Mouse (Mus musculus): Measurements from ENCODE around the gene Cend1. TPM values are rescaled to one million over a fixed set of nuclear protein-coding genes. Genes with fewer than 3 reads are reported as not detected.

Gene Cend1
- total and polyA plus RNA-seq, 2 experiments from 2014 or later, result 0.27 to 1.8 TPM

DNA sequence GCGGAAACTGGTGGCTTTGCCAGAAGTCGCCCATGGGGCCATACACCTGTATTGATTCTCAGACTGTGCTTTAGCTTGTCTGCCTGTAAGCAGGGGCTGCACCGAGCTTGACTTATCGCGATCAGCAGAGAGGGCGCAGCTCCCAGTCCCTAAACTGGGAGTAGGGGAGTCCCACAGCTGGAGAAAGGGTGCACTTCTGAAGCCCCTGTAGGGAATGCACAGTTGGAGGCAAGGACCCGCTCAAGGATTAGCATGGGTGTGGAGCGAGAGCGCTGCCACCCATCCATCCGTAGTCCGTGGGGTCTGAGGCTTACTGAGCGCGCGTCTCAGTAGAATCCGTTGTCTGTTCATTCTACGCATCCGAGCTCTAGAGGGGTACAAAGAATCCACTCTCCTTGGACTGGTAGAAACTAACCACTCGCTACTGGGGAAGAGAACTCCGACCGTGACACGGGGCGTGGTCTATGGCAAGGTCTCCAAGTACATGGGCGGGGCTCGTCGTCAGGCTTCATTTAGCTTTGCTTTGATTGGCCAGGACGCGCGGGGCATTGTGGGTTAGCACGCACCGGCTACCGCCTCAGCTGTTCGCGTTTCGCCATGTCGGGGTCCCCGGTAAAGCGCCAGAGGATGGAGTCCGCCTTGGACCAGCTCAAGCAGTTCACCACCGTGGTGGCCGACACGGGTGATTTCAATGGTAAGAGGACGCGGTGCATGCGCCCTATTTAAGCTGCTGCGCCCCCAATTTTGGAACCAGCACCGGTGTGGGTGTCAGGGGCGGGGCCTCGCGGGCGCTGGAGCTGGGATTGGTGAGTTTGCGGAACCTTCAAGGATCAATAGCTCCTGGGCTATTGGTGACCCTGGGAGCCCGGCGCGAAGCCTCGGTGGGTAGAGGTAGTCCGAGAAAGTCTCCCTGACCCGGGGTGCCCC is 37.4 kb downstream of the Cend1 start, which contains the start of gene Taldo1:
TSS of gene Taldo1 (plus strand) at position 575 of the 927 bp plus-strand sequence.
- peaks cover 17% of the 10 kb centered on the region for H3K36me3 ChIP-seq (replicated peaks; ENCODE audit: control insufficient read depth, insufficient read depth, low read length)
- peak within 1 kb of the TSS; percentile 98 for H3K4me2 ChIP-seq (ENCODE audit: low read depth, low read length)
- no peak for TF ChIP-seq CTCF (IDR thresholded peaks at IDR 0.05; ENCODE audit: low read depth)
- no peak for TF ChIP-seq EP300 (IDR thresholded peaks at IDR 0.05; ENCODE audit: low read depth)
- H3K9ac ChIP-seq (replicated peaks; ENCODE audit: low read depth, low read length), result peak within 1 kb of the TSS; percentile 70
- DNase-seq (ENCODE audit: low spot score) (peak; percentile 95), ATAC-seq (ENCODE audit: insufficient read depth, low read depth) (peak; percentile 94)
- H3K4me1 ChIP-seq (ENCODE audit: control insufficient read depth, insufficient read depth), result peaks cover 9% of the 10 kb centered on the region
- no peaks in the 10 kb centered on the region for H3K27me3 ChIP-seq (ENCODE audit: control insufficient read depth, insufficient read depth, low read length)
- H3K4me3 ChIP-seq (ENCODE audit: low read depth, low read length), result peak within 1 kb of the TSS; percentile 76
- no peaks in the 10 kb centered on the region for H3K9me3 ChIP-seq (replicated peaks; ENCODE audit: control insufficient read depth, low read length)
- H3K27ac ChIP-seq (ENCODE audit: low read depth), result peak within 1 kb of the TSS; percentile 64
- under 1% methylated on average over 57 of the region's 57 CpGs for WGBS

DNA sequence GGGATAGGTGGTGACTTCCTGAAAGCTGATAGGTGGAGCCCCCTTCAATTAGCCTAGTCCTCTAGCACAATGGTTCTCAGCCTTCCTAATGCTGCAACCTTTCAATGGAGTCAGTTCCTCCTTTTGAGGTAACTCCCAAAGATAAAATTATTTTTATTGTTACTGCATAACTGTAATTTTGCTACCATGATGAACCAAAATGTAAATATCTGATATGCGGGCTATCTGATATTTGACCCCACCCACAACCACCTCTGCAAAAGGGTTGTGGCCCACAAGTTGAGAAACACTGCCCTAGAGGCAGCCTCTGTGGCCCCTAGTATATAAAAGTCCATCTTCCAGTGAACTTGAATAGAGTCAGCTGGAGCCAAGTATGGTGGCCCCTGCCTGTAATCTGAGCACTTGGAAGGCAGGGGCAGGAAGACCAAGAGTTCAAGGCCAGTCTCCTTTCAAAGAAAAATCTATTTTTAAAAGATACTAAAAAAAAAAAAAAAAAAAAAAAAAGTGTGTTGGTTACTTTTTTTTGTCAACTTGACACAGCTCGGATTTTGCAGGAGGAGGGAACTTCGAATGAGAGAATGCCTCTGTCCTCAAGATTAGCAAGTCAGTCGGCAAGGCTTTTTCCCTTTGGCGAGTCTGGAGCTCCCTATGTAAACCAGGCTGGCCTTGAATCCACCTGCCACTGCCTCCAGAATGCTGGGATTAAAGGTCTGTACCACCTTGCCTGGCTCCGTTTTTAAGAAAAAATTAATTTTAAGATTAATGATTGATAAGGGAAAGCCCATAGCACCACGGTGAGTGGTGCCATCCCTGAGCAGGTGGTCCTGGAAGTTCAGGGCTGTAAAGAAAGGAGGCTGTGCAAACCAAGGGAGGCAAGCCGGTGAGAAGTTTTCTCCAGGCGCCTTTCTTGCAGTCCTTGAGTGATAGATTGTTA is 38.7 kb downstream of the Cend1 start:
- ATAC-seq (ENCODE audit: insufficient read depth, low read depth) (no peak), DNase-seq (ENCODE audit: low spot score) (no peak)
- Histone ChIP-seq H3K36me3 (replicated peaks; ENCODE audit: control insufficient read depth, insufficient read depth, low read length) (peaks cover 4% of the 10 kb centered on the region; the same call in 1 of the 2 replicates), H3K27ac (ENCODE audit: low read depth) (no peak overlapping the region), H3K4me2 (ENCODE audit: low read depth, low read length) (no peak overlapping the region), H3K4me1 (ENCODE audit: control insufficient read depth, insufficient read depth) (peaks cover 9% of the 10 kb centered on the region), H3K9me3 (replicated peaks; ENCODE audit: control insufficient read depth, low read length) (no peaks in the 10 kb centered on the region), H3K9ac (replicated peaks; ENCODE audit: low read depth, low read length) (no peak overlapping the region), H3K27me3 (ENCODE audit: control insufficient read depth, insufficient read depth, low read length) (no peaks in the 10 kb centered on the region), H3K4me3 (ENCODE audit: low read depth, low read length) (no peak overlapping the region)
- WGBS, result 55% methylated on average over 9 of the region's 9 CpGs
- no peak for TF ChIP-seq CTCF (IDR thresholded peaks at IDR 0.05; ENCODE audit: low read depth)
- TF ChIP-seq EP300 (IDR thresholded peaks at IDR 0.05; ENCODE audit: low read depth), result no peak

DNA sequence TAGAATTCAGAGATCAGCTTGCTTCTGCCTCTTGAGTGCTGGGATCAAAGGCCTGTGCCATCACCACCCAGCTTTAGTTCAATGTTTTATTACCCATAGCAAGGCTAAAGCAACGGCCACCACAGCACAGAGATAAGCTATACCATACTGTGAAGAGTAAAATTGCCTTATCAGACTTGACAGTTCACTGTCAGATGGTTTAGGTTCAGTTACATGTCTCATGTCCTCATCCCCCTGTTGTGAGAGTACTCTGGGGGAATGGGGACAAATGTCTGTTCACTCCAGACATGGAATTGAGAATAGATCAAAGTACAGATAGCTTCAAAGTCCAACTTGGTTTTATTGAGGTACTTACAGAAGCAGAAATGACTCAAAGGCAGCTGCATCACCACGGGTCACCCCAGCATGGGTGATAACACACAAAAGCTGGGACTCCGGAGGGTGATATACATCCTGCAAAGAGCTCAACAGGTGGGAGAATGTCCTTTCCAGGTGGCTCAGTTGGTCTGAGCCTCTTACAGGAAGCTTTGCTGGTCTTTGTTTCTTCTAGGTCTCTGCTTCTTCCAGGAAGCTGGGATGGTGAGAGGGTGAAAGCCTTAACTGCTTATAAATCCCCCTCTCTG is 40.7 kb downstream of the Cend1 start:
- H3K4me2 ChIP-seq (ENCODE audit: low read depth, low read length), result no peak overlapping the region
- H3K4me1 ChIP-seq (ENCODE audit: control insufficient read depth, insufficient read depth), result peaks cover 9% of the 10 kb centered on the region
- H3K9me3 ChIP-seq (replicated peaks; ENCODE audit: control insufficient read depth, low read length), result no peaks in the 10 kb centered on the region
- H3K27me3 ChIP-seq (ENCODE audit: control insufficient read depth, insufficient read depth, low read length), result no peaks in the 10 kb centered on the region
- no peak overlapping the region for H3K9ac ChIP-seq (replicated peaks; ENCODE audit: low read depth, low read length)
- TF ChIP-seq EP300 (IDR thresholded peaks at IDR 0.05; ENCODE audit: low read depth) (no peak), CTCF (IDR thresholded peaks at IDR 0.05; ENCODE audit: low read depth) (no peak)
- WGBS, result 54% methylated on average over 3 of the region's 3 CpGs
- DNase-seq (ENCODE audit: low spot score), result no peak
- no peak for ATAC-seq (ENCODE audit: insufficient read depth, low read depth)
- H3K4me3 ChIP-seq (ENCODE audit: low read depth, low read length), result no peak overlapping the region
- H3K36me3 ChIP-seq (replicated peaks; ENCODE audit: control insufficient read depth, insufficient read depth, low read length), result no peaks in the 10 kb centered on the region
- no peak overlapping the region for H3K27ac ChIP-seq (ENCODE audit: low read depth)

DNA sequence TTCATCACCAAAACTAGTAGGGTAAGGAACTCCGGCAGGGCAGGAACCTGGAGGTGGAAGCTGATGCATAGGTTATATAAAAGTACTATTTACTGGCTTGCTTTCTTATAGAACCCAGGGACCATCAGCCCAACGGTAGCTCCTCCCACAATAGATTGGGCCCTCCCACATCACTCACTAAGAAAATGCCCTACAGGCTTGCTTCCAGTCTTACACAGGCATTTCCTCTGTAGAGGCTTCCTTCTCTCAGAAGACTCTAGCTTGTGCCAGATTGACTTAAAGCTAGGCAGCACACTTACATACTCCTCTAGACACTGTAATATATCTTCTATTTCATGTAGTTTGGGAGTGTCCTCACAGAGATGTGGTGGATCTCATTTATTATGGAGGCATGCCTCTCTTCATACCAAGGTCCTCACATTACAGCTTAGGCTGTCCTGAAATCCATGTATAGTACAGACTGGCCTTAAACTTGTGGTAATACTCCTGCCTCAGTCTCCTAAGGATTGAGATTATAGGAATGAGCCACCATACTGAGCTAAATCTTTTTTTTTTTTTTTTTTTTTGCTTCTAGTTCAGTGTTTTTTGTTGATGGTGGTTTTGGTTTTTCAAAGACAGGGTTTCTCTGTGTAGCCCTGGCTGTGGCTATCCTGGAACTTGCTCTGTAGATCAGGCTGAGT is 41.3 kb downstream of the Cend1 start:
- TF ChIP-seq EP300 (IDR thresholded peaks at IDR 0.05; ENCODE audit: low read depth), result no peak
- TF ChIP-seq CTCF (IDR thresholded peaks at IDR 0.05; ENCODE audit: low read depth), result no peak
- ATAC-seq (ENCODE audit: insufficient read depth, low read depth), result no peak
- no peak overlapping the region for H3K27ac ChIP-seq (ENCODE audit: low read depth)
- no peak overlapping the region for H3K4me2 ChIP-seq (ENCODE audit: low read depth, low read length)
- H3K27me3 ChIP-seq (ENCODE audit: control insufficient read depth, insufficient read depth, low read length), result no peaks in the 10 kb centered on the region
- no peak overlapping the region for H3K4me3 ChIP-seq (ENCODE audit: low read depth, low read length)
- no peaks in the 10 kb centered on the region for H3K9me3 ChIP-seq (replicated peaks; ENCODE audit: control insufficient read depth, low read length)
- no peak for DNase-seq (ENCODE audit: low spot score)
- H3K36me3 ChIP-seq (replicated peaks; ENCODE audit: control insufficient read depth, insufficient read depth, low read length), result no peaks in the 10 kb centered on the region
- WGBS, result 43% methylated on average over 2 of the region's 2 CpGs
- H3K4me1 ChIP-seq (ENCODE audit: control insufficient read depth, insufficient read depth), result peaks cover 6% of the 10 kb centered on the region
- H3K9ac ChIP-seq (replicated peaks; ENCODE audit: low read depth, low read length), result no peak overlapping the region
